Mouse (Mus musculus): ENCODE results near the gene Sccpdh. TPM values are rescaled to one million over a fixed set of nuclear protein-coding genes. Genes with fewer than 3 reads are reported as not detected.

The Sccpdh gene
- total and polyA plus RNA-seq, 3 experiments: 10.3 to 22.2 (median 18.9) TPM

DNA sequence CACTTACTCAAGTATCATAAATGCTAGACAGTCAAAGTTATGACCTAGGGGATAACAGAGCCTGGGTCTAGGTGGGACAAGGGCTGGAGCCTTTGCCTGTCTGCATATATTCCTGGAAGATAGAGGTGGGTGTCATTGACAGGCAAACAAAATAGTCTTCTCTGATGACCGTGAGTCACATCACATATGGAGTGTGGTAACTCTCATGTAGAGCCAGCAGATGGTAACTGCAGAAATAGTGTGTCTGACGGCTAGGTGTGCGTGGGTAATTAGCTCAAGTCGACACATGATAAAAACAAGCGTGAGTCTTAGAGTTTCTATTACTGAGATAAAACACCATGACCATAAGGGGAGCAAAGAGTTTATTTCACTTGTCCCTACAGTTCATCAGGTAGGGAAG lies 4.9 kb upstream of the Sccpdh start:
- TF ChIP-seq MEF2A (IDR thresholded peaks at IDR 0.05; ENCODE audit: borderline replicate concordance, low read depth, low read length) (no peak), EP300 (IDR thresholded peaks at IDR 0.05; ENCODE audit: low read length) (no peak), POLR2A (IDR thresholded peaks at IDR 0.05; ENCODE audit: low read depth, low read length) (no peak), IRF4 (IDR thresholded peaks at IDR 0.05; ENCODE audit: low read depth, low read length) (no peak), MAX (IDR thresholded peaks at IDR 0.05; ENCODE audit: low read length) (no peak), RAD21 (IDR thresholded peaks at IDR 0.05; ENCODE audit: low read depth, low read length) (no peak), JUN (IDR thresholded peaks at IDR 0.05; ENCODE audit: insufficient read depth, low read depth, low read length) (no peak), ZNF384 (IDR thresholded peaks at IDR 0.05; ENCODE audit: low read depth, low read length) (no peak), MXI1 (IDR thresholded peaks at IDR 0.05; ENCODE audit: low read depth, low read length) (no peak), USF1 (IDR thresholded peaks at IDR 0.05; ENCODE audit: low read depth, low read length) (no peak), CHD1 (IDR thresholded peaks at IDR 0.05; ENCODE audit: low read depth, low read length) (no peak)
- Histone ChIP-seq H3K9ac (ENCODE audit: insufficient read depth, low read depth) (no peak overlapping the region), H3K27me3 (replicated peaks) (peaks cover 13% of the 10 kb centered on the region), H3K36me3 (replicated peaks in 1 of 2; ENCODE audit: control insufficient read depth in 1 of 2, insufficient read depth in 1 of 2, low read length in 1 of 2) (no peaks in the 10 kb centered on the region), H3K27ac (ENCODE audit: insufficient read depth, low read depth) (no peak overlapping the region), H3K9me3 (replicated peaks; ENCODE audit: low read length) (no peaks in the 10 kb centered on the region), H3K4me3 (replicated peaks in 1 of 3; ENCODE audit: low read depth in 2 of 3, low read length in 2 of 3, poor library complexity in 1 of 3) (no peak overlapping the region), H3K79me2 (replicated peaks; ENCODE audit: control insufficient read depth, extremely low read depth, insufficient read depth, poor library complexity, severe bottlenecking) (no peaks in the 10 kb centered on the region), H3K4me1 (ENCODE audit: control insufficient read depth in 1 of 2, insufficient read depth in 2 of 2) (no peaks in the 10 kb centered on the region; a peak in 1 of 4 replicates), H3K4me2 (ENCODE audit: insufficient read depth, low read depth, poor library complexity, severe bottlenecking) (no peak overlapping the region)
- dilution Hi-C loops (cut with MboI; ENCODE audit: extremely low pct_ligation_motif_present, extremely low pct_unique_long_range_greater_than_20kb, low sequenced_read_pairs): no loop called here
- DNase-seq (ENCODE audit: extremely low read depth): no peak
- in situ Hi-C loops (cut with MboI; ENCODE audit: low pct_ligation_motif_present, low pct_unique_long_range_greater_than_20kb, low sequenced_read_pairs): no loop called here

DNA sequence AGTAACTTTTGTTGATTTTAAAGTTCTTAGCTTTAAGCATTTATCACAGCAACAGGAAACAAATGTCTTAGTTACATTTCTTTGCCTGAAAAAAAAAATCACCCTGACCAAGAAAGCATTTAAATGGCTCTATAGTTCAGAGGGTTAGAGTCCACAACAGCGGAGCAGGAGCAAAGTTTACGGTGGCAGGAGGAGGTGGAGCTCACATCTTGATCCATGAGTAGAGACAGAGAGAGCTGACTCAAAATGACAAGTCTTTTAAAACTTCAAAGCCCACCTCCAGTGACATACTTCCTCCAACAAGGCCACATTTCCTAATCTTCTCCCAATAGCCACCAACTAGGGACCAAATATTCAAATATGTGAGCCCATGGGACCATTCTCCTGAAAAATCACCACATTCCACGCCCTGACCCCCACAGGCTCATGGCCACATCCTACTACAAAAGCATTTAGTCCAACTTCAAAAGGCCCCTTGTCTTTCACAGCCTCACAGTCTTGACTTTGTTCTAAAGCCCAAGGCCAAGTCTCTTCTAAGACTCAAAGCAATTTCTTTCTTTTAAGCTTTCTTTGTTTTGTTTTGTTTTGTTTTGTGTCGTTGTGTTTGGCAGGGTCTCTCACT lies 3.6 kb upstream of the Sccpdh start:
- no peak for DNase-seq (ENCODE audit: extremely low read depth)
- in situ Hi-C loops (cut with MboI; ENCODE audit: low pct_ligation_motif_present, low pct_unique_long_range_greater_than_20kb, low sequenced_read_pairs): no loop called here
- Histone ChIP-seq H3K9me3 (replicated peaks; ENCODE audit: low read length) (no peaks in the 10 kb centered on the region), H3K36me3 (replicated peaks in 1 of 2; ENCODE audit: control insufficient read depth in 1 of 2, insufficient read depth in 1 of 2, low read length in 1 of 2) (no peaks in the 10 kb centered on the region), H3K4me2 (ENCODE audit: insufficient read depth, low read depth, poor library complexity, severe bottlenecking) (no peak overlapping the region), H3K27me3 (replicated peaks) (peaks cover 20% of the 10 kb centered on the region), H3K79me2 (replicated peaks; ENCODE audit: control insufficient read depth, extremely low read depth, insufficient read depth, poor library complexity, severe bottlenecking) (no peaks in the 10 kb centered on the region), H3K4me3 (replicated peaks in 1 of 3; ENCODE audit: low read depth in 2 of 3, low read length in 2 of 3, poor library complexity in 1 of 3) (no peak overlapping the region), H3K27ac (ENCODE audit: insufficient read depth, low read depth) (no peak overlapping the region), H3K4me1 (ENCODE audit: control insufficient read depth in 1 of 2, insufficient read depth in 2 of 2) (peaks cover 2 to 5% of the 10 kb centered on the region in 2 experiments; a peak in 2 of 4 replicates), H3K9ac (ENCODE audit: insufficient read depth, low read depth) (no peak overlapping the region)
- dilution Hi-C loops (cut with MboI; ENCODE audit: extremely low pct_ligation_motif_present, extremely low pct_unique_long_range_greater_than_20kb, low sequenced_read_pairs): no loop called here
- TF ChIP-seq CTCF (conservative IDR thresholded peaks at IDR 0.05 in 1 of 2, IDR thresholded peaks at IDR 0.05 in 1 of 2; ENCODE audit: low read depth in 2 of 2, low read length in 2 of 2) (no peak), EP300 (IDR thresholded peaks at IDR 0.05; ENCODE audit: low read length) (no peak), UBTF (IDR thresholded peaks at IDR 0.05; ENCODE audit: low read depth, low read length) (no peak), JUN (IDR thresholded peaks at IDR 0.05; ENCODE audit: insufficient read depth, low read depth, low read length) (no peak), IRF4 (IDR thresholded peaks at IDR 0.05; ENCODE audit: low read depth, low read length) (no peak), TCF12 (IDR thresholded peaks at IDR 0.05; ENCODE audit: low read depth, low read length) (no peak), POLR2A (IDR thresholded peaks at IDR 0.05; ENCODE audit: low read depth, low read length) (no peak), JUND (conservative IDR thresholded peaks at IDR 0.05; ENCODE audit: low read depth, low read length) (no peak), HCFC1 (IDR thresholded peaks at IDR 0.05; ENCODE audit: low read depth, low read length) (no peak), TBP (conservative IDR thresholded peaks at IDR 0.05; ENCODE audit: low read depth, low read length) (no peak)

Data from CH12.LX (cell line).